Mouse (Mus musculus): ENCODE results near the gene Sgpl1. TPM values are rescaled to one million over a fixed set of nuclear protein-coding genes. Genes with fewer than 3 reads are reported as not detected.

The Sgpl1 gene
- 62.5 and 80.3 TPM in 2 replicates for polyA plus RNA-seq (2016; fragmentation: Nextera tagmentation; extraction: Ambion mirVana)

GRCm38 (mm10) chr10:61147157-61148040 lies at the start of gene Sgpl1:
TSS of gene Sgpl1 (minus strand) at chr10:61147703.
- no peaks in the 10 kb centered on the region for H3K27me3 ChIP-seq (ENCODE audit: low read depth, poor library complexity, severe bottlenecking)
- H3K4me1 ChIP-seq = peaks cover 24% of the 10 kb centered on the region
- H3K27ac ChIP-seq = peak within 1 kb of the TSS; percentile 94
- peaks cover 6% of the 10 kb centered on the region for H3K36me3 ChIP-seq
- WGBS = 1% methylated on average over 82 of the region's 82 CpGs
- H3K9me3 ChIP-seq (replicated peaks) = no peaks in the 10 kb centered on the region
- H3K4me3 ChIP-seq = peak within 1 kb of the TSS; percentile 95
- peak; percentile 97 for DNase-seq (ENCODE audit: low spot score)

GRCm38 (mm10) chr10:61195718-61196291 lies 48.3 kb upstream of the Sgpl1 start:
- Histone ChIP-seq H3K36me3 (no peaks in the 10 kb centered on the region), H3K9me3 (replicated peaks) (no peaks in the 10 kb centered on the region), H3K4me1 (peaks cover 10% of the 10 kb centered on the region), H3K27me3 (ENCODE audit: low read depth, poor library complexity, severe bottlenecking) (no peaks in the 10 kb centered on the region), H3K27ac (no peak overlapping the region), H3K4me3 (no peak overlapping the region)
- DNase-seq (ENCODE audit: low spot score) = no peak
- WGBS = 90% methylated on average over 5 of the region's 5 CpGs

DNA sequence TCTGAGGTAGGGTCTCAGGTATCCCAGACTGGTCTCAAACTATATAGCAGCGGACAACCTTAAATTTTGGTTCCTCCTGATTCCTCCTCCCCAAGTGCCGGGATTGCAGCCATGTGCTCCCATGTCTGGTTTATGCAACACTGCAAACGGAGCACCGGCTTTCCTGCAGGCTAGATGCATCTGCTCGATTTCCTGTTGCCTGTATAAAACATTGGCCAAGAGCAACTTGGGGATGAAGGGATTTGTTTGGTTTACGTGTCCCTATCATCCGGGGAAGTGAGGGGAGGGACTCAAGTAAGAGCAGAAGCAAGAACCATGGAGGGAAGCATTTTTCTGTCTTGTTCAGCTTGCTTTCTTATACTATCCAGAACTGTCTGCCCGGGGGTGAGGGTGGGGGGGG lies 47.7 kb upstream of the Sgpl1 start:
- DNase-seq (ENCODE audit: low spot score) = no peak

GRCm38 (mm10) chr10:61194611-61195010 lies 47.1 kb upstream of the Sgpl1 start:
- no peak overlapping the region for H3K27ac ChIP-seq
- H3K9me3 ChIP-seq (replicated peaks) = no peaks in the 10 kb centered on the region
- DNase-seq (ENCODE audit: low spot score) = no peak
- no peak overlapping the region for H3K4me3 ChIP-seq
- WGBS = 83% methylated on average over 9 of the region's 9 CpGs
- no peaks in the 10 kb centered on the region for H3K27me3 ChIP-seq (ENCODE audit: low read depth, poor library complexity, severe bottlenecking)
- peaks cover 1% of the 10 kb centered on the region for H3K4me1 ChIP-seq
- no peaks in the 10 kb centered on the region for H3K36me3 ChIP-seq

More for the DNA sequence above, 47.7 kb upstream of the Sgpl1 start:
- no peaks in the 10 kb centered on the region for H3K9me3 ChIP-seq (replicated peaks)
- H3K27me3 ChIP-seq (ENCODE audit: low read depth, poor library complexity, severe bottlenecking) = no peaks in the 10 kb centered on the region
- WGBS = 88% methylated on average over 8 of the region's 8 CpGs
- peaks cover 7% of the 10 kb centered on the region for H3K4me1 ChIP-seq
- no peaks in the 10 kb centered on the region for H3K36me3 ChIP-seq
- H3K27ac ChIP-seq = no peak overlapping the region
- H3K4me3 ChIP-seq = no peak overlapping the region

DNA sequence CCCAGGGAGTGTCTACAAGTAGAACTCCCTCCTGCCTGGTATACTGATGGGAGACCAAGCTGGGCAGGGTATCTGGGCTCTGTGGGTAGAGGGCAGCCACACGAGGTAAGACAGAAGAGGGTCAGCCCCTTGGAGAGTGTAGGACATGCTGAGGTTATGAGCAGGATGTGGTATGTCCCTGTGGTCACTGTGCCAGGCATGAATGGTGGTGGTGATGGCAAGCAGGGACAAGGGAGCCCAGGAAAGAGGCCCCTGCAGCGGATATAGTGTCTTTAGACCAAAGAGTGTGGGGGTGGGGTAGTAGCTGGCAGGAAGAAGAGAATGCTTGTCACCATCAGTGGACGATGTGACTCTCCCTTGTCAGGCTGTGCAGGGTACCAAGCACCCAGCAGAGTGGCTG lies 40.5 kb upstream of the Sgpl1 start:
- Histone ChIP-seq H3K27ac (no peak overlapping the region), H3K4me3 (no peak overlapping the region), H3K4me1 (peaks cover 5% of the 10 kb centered on the region; the same call in 1 of the 2 replicates), H3K36me3 (no peaks in the 10 kb centered on the region), H3K27me3 (ENCODE audit: low read depth, poor library complexity, severe bottlenecking) (0 out of 2 replicates have a peak, but pooled peaks cover 5% of the 10 kb centered on the region), H3K9me3 (replicated peaks) (no peaks in the 10 kb centered on the region)
- no peak for DNase-seq (ENCODE audit: low spot score)
- WGBS = 66% methylated on average over 3 of the region's 3 CpGs

GRCm38 (mm10) chr10:61187001-61187400 lies 39.5 kb upstream of the Sgpl1 start:
- Histone ChIP-seq H3K9me3 (replicated peaks) (no peaks in the 10 kb centered on the region), H3K27ac (no peak overlapping the region), H3K36me3 (no peaks in the 10 kb centered on the region), H3K4me3 (no peak overlapping the region), H3K27me3 (ENCODE audit: low read depth, poor library complexity, severe bottlenecking) (0 out of 2 replicates have a peak, but pooled peaks cover 5% of the 10 kb centered on the region), H3K4me1 (peaks cover 8% of the 10 kb centered on the region; the same call in 1 of the 2 replicates)
- 84% methylated on average over 3 of the region's 3 CpGs for WGBS
- no peak for DNase-seq (ENCODE audit: low spot score)

- Histone ChIP-seq H3K27ac (no peak overlapping the region), H3K9me3 (replicated peaks) (no peaks in the 10 kb centered on the region), H3K27me3 (ENCODE audit: low read depth, poor library complexity, severe bottlenecking) (peaks cover 37% of the 10 kb centered on the region), H3K4me3 (no peak overlapping the region), H3K4me1 (peaks cover 11% of the 10 kb centered on the region; the same call in 1 of the 2 replicates), H3K36me3 (no peaks in the 10 kb centered on the region)
- 83% methylated on average over 6 of the region's 6 CpGs for WGBS
- DNase-seq (ENCODE audit: low spot score) = no peak
Observed at GRCm38 (mm10) chr10:61179927-61180326, 32.4 kb upstream of the Sgpl1 start.

GRCm38 (mm10) chr10:61178687-61179086 lies 31.2 kb upstream of the Sgpl1 start:
- Histone ChIP-seq H3K27me3 (ENCODE audit: low read depth, poor library complexity, severe bottlenecking) (peaks cover 42% of the 10 kb centered on the region), H3K4me3 (no peak overlapping the region), H3K36me3 (no peaks in the 10 kb centered on the region), H3K9me3 (replicated peaks) (no peaks in the 10 kb centered on the region), H3K27ac (no peak overlapping the region), H3K4me1 (peaks cover 11% of the 10 kb centered on the region; the same call in 1 of the 2 replicates)
- DNase-seq (ENCODE audit: low spot score) = no peak
- 92% methylated on average over 8 of the region's 8 CpGs for WGBS

DNA sequence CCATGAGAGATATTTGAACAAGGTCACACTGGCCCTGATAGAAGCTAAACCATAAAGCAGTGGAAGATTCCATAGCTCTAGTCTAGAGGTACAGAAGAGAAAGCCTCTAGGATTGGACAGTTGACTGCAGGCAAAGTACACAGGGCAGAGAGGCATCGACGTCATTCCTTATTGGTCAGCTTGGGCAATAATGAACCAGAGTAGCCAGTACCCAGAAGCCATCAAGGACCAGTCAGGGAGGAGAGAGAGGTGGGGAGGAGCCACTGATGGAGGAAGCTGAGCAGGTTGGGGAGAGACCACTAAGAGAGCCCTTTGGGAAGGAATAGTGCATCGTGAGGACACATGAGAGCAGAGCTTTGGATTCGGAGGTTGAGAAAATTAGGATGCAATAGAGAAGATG lies 30.2 kb upstream of the Sgpl1 start:
- no peaks in the 10 kb centered on the region for H3K9me3 ChIP-seq (replicated peaks)
- DNase-seq (ENCODE audit: low spot score) = no peak
- H3K27me3 ChIP-seq (ENCODE audit: low read depth, poor library complexity, severe bottlenecking) = peaks cover 42% of the 10 kb centered on the region
- H3K4me3 ChIP-seq = no peak overlapping the region
- 84% methylated on average over 4 of the region's 4 CpGs for WGBS
- H3K36me3 ChIP-seq = no peaks in the 10 kb centered on the region
- H3K4me1 ChIP-seq = peaks cover 11% of the 10 kb centered on the region; the same call in 1 of the 2 replicates
- no peak overlapping the region for H3K27ac ChIP-seq

GRCm38 (mm10) chr10:61176221-61176790 lies 28.8 kb upstream of the Sgpl1 start:
- WGBS = 50% methylated on average over 7 of the region's 7 CpGs
- no peak for DNase-seq (ENCODE audit: low spot score)

GRCm38 (mm10) chr10:61175442-61176204 lies 28.1 kb upstream of the Sgpl1 start:
- no peaks in the 10 kb centered on the region for H3K9me3 ChIP-seq (replicated peaks)
- H3K4me1 ChIP-seq = peaks cover 7% of the 10 kb centered on the region; the same call in 1 of the 2 replicates
- 0 out of 2 replicates have a peak overlapping the region, but pooled peaks have one; percentile 30 for H3K4me3 ChIP-seq
- H3K27me3 ChIP-seq (ENCODE audit: low read depth, poor library complexity, severe bottlenecking) = peaks cover 42% of the 10 kb centered on the region
- WGBS = 12% methylated on average over 24 of the region's 24 CpGs
- no peak overlapping the region for H3K27ac ChIP-seq
- H3K36me3 ChIP-seq = no peaks in the 10 kb centered on the region
- peak; percentile 69 for DNase-seq (ENCODE audit: low spot score)

More at GRCm38 (mm10) chr10:61176221-61176790, 28.8 kb upstream of the Sgpl1 start:
- Histone ChIP-seq H3K4me3 (0 out of 2 replicates have a peak overlapping the region, but pooled peaks have one; percentile 30), H3K27ac (no peak overlapping the region), H3K27me3 (ENCODE audit: low read depth, poor library complexity, severe bottlenecking) (peaks cover 42% of the 10 kb centered on the region), H3K9me3 (replicated peaks) (no peaks in the 10 kb centered on the region), H3K36me3 (no peaks in the 10 kb centered on the region), H3K4me1 (peaks cover 7% of the 10 kb centered on the region; the same call in 1 of the 2 replicates)

Data from limb, embryonic 10.5 days (tissue).